Mouse (Mus musculus): ENCODE results near the gene Plppr4.

The Plppr4 gene

DNA sequence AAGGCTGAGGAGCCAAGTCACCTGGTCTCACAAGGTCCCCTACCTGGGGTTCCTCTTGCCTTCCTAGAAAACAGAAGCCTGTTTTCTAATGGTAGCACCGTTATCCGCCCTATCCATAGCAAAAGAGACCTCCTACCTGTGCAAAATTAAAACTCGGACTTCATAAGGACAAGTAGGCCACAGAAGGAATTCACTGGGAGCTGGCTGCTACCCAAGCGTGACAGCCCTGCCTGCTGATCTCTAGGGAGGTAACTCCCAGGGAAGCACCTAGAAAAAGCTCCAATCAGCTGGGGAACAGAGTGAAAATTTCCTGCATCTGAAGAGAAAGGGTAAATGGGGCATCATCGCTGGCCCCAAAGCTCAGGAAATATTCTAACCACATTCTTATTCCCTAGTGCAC lies at the start of gene Plppr4:
Plppr4 (minus strand) TSS at position 349 of the 400 bp plus-strand sequence.
- no peak for DNase-seq (ENCODE audit: extremely low spot score)

DNA sequence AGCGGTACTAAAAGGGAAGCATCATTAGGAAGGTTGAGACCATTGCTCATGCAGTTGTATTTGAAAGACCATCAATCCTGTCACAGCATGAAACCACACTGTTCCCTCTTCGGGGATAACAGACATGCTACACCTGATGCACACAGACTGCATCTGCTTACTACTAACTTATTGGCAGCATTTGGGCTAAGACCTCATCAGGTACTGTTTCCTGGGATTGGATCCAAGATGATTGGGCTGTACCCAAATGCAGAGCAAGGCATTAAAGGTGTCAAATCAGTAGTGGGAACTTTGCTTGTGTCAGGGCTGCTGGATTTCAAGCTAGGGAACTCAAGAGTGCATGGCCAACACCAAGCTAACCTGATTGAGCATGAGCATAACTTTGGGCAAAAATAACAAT lies 45.1 kb upstream of the Plppr4 start:
- DNase-seq (ENCODE audit: extremely low spot score): no peak

DNA sequence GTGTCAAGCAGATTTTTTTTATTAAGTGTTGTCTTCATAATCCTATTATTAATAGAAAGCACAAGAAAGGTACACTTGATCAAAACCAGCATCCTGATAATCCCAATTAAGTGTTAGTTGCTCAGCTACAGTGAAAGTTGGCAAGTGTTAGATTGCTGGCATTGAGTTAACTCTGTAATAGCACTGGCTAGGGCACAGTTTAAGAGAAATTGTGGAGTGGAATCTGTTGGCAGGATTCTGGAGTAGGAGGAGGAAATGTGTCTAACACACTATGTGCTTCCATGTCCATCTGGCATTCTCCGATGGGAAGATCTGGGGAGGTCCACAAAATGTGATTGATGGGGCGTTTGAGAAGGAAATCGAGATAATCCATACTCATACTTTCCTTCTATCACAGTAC lies 43.1 kb upstream of the Plppr4 start:
- DNase-seq (ENCODE audit: extremely low spot score): no peak

GRCm38 (mm10) chr3:117366041-117366440 lies 5.4 kb upstream of the Plppr4 start:
- DNase-seq (ENCODE audit: extremely low spot score): no peak

GRCm38 (mm10) chr3:117359686-117360521 lies 772 bp downstream of the Plppr4 start:
- DNase-seq (ENCODE audit: extremely low spot score): peak; percentile 63

- DNase-seq (ENCODE audit: extremely low spot score): no peak
Measured at GRCm38 (mm10) chr3:117358981-117359628, 1.6 kb downstream of the Plppr4 start.

- DNase-seq (ENCODE audit: extremely low spot score): no peak
Measured at GRCm38 (mm10) chr3:117357367-117357766, 3.3 kb downstream of the Plppr4 start.

DNA sequence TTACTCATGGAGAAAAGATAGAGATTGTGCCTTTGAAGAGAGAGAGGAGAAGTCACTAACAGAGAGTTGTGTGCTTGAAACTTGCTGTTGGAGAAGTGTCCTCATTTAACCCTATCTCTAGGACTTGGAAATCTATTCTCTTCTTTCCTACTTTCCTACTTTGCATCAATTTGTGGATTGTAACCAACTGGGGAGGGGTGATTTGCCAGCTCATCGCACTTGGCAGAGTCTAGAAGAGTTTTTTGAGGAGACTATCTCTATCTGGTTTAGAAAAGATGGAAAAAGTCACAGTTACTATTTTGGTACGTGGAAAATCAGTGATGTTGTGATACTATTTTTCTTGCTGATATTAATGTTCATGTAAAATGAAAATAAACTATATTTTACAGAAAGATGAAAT lies 6.7 kb downstream of the Plppr4 start:
- no peak for DNase-seq (ENCODE audit: extremely low spot score)

DNA sequence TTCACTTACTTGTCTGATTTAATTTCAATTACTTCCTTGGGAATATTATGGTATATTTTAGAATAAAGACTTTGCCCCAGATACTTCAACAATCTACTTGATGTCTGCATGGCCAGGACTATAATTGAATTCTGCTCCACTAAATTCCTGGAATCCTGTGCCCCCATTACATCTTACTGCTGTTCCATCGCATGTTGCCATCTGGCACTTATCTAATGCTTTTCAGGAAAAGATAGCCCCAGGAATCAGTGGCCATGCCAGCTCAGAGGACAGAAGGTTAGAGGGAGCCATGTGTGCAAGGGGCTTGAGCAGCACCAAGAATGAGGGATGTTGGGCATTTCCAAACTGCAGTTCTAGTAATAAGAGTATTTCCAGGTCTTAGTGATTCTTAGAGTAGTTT lies 14.3 kb downstream of the Plppr4 start:
- DNase-seq (ENCODE audit: extremely low spot score): no peak

DNA sequence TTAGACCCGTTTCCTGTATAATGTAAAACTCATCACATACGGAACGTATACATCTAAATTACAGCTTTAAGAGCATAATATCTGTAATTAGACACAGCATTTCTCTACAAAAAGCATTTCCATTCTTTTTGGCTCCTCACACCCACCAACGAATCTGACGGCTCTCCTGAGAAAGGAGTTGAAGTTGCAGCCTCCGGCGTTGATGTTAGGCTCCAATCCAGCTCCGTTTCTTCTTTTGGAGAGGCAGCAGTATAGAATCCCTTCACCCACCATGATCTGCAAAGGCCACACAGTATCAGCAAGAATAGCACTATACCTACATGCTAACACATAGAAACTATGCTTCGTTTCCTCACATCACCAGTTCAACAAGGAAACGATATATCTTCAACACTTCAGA lies 29.2 kb downstream of the Plppr4 start:
- DNase-seq (ENCODE audit: extremely low spot score): no peak

DNA sequence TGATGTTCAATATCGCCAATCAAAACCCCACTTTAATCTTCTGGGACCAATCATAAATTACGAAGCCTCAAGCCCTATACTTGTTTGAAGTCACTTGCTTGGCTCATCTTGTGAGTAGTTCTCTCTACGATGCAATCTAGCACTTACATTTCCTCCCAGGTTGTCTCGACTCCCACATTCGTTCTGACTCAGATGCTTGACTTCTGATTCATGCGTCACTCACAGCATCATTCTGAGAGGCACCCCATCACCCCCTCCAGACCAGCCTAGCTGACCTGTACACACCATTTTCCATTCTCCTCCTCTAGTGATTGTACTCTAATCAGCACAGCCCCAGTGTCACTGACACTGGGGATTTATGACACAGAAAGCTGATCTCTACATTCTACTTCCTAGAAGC lies 31.2 kb downstream of the Plppr4 start:
- DNase-seq (ENCODE audit: extremely low spot score): no peak

GRCm38 (mm10) chr3:117326551-117326950 lies 34.1 kb downstream of the Plppr4 start:
- no peak for DNase-seq (ENCODE audit: extremely low spot score)

DNA sequence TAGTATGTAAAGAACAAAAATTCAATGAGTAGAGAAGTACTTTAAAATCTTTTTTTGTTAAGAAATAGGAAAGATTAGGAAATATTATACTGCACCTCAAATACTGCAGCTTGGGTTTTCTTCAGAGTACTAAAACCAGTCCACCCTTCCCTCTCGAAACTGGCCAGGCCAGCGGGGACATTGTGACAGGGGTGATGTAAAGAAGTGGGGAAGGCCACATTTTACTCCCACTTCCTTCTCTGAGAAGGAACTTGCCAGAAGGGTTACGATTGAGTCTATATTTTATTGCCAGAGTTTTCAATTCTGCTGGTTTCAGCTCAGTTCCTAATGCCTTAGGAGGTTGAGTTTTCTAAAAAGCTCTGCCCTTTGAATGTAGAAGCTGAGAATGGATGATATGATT lies 41.0 kb downstream of the Plppr4 start:
- no peak for DNase-seq (ENCODE audit: extremely low spot score)

DNA sequence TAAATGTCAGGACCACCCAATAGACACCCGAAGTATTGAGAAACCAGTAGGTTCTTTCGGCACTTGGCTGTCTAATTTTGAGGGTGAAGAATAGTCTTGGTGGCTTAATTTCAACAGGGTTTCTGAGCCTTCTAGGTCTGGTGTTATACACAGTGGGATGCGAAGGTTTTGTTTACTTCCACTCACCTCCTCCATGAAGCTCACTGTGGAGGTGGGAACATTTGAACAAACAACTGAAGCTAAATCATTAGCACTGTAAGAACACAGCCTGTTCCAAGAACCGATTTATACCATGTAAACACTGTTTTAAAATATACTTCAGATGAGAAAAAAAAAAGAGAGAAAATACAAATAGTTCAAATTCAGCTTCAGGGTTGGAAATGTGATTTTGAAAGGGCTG lies 47.3 kb downstream of the Plppr4 start:
- no peak for DNase-seq (ENCODE audit: extremely low spot score)

DNA sequence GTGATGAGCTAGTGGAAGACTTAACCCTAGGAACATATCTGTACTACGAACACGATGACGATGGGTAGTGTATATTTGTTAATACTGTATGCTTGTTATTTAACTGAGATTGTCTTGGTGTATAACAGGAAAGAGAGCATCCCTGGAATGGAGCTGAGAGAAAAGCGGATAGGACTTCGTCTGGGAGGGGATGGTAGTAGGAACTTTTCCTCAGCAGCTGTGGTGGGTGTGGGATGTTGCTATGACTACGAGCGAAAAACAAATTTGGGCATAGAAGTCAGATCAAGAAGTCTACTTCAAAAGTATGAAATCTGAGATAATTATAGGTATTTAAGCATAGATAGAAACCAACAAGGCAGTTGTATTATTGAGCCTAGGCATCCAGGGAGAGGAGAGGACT lies 48.6 kb downstream of the Plppr4 start:
- DNase-seq (ENCODE audit: extremely low spot score): no peak

GRCm38 (mm10) chr3:117310801-117311368 lies 49.8 kb downstream of the Plppr4 start:
- DNase-seq (ENCODE audit: extremely low spot score): no peak

DNA sequence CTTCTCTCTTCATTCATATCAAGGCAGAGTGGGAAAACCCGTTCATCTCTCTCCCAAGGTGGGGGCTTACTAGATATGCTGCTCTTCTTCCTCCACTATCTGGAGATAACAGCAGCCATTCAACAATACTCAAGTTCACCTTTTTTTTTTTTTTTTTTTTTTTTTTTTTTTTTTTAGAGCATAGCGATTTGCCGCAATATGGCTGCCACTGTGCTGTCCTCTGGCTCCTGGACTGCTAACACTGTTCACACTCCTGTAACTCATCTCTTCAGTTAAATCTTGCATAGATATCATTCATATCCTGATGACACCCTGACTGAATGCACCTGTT lies 51.1 kb downstream of the Plppr4 start:
- no peak for DNase-seq (ENCODE audit: extremely low spot score)

- DNase-seq (ENCODE audit: extremely low spot score): no peak
Measured at GRCm38 (mm10) chr3:117308895-117309579, 51.6 kb downstream of the Plppr4 start.

- no peak for DNase-seq (ENCODE audit: extremely low spot score)
Measured at GRCm38 (mm10) chr3:117307555-117307954, 53.1 kb downstream of the Plppr4 start.

- DNase-seq (ENCODE audit: extremely low spot score): no peak
Measured at GRCm38 (mm10) chr3:117304037-117304436, 56.6 kb downstream of the Plppr4 start.

- no peak for DNase-seq (ENCODE audit: extremely low spot score)
Measured at GRCm38 (mm10) chr3:117300735-117301271, 59.9 kb downstream of the Plppr4 start.

GRCm38 (mm10) chr3:117297735-117298134 lies 62.9 kb downstream of the Plppr4 start:
- no peak for DNase-seq (ENCODE audit: extremely low spot score)

Data from embryo, embryonic 9.5 days (tissue).